Mouse (Mus musculus) kidney, postnatal 25 days (tissue): ENCODE data around the gene Nod2.
"Not testable (repeated sequence)": the region's sequence is repeated elsewhere in the genome, so short reads cannot be mapped to it uniquely, and the experiment has no call there.

Experiments
- DNase-seq, 2 experiments: peaks; one replicate each; pipeline ENCODE4 v3.0.0; 2021; ENCODE audit warnings: mixed read lengths in 2 of 2

Gene Nod2

GRCm38 (mm10) chr8:88633343-88633765 is 13.8 kb upstream of the Nod2 start:
- DNase-seq, result peak; percentile 21 to 72

- no peak for DNase-seq
Observed at GRCm38 (mm10) chr8:88635474-88636397, 11.4 kb upstream of the Nod2 start, which contains the start of gene Snx20. Snx20 (minus strand) TSS chr8:88636128.

GRCm38 (mm10) chr8:88637092-88638000 is 9.8 kb upstream of the Nod2 start:
- no peak for DNase-seq

GRCm38 (mm10) chr8:88638908-88639307 is 8.2 kb upstream of the Nod2 start:
- no peak for DNase-seq

- DNase-seq, result peak in 1 of 2 experiments; percentile 23
Observed at GRCm38 (mm10) chr8:88642734-88643564, 4.2 kb upstream of the Nod2 start.

- DNase-seq, result no peak
Observed at GRCm38 (mm10) chr8:88648322-88648721, 1.2 kb downstream of the Nod2 start.

- no peak for DNase-seq
Observed at GRCm38 (mm10) chr8:88650016-88650708, 3.0 kb downstream of the Nod2 start.

GRCm38 (mm10) chr8:88651122-88651521 is 4.0 kb downstream of the Nod2 start:
- DNase-seq, result not testable (repeated sequence)

GRCm38 (mm10) chr8:88655334-88655733 is 8.2 kb downstream of the Nod2 start:
- no peak for DNase-seq

GRCm38 (mm10) chr8:88659873-88660272 is 12.8 kb downstream of the Nod2 start:
- DNase-seq, result no peak

- DNase-seq, result no peak
Observed at GRCm38 (mm10) chr8:88662401-88662821, 15.3 kb downstream of the Nod2 start.

- DNase-seq, result peak; percentile 79 to 92
Observed at GRCm38 (mm10) chr8:88664121-88664520, 17.0 kb downstream of the Nod2 start.

GRCm38 (mm10) chr8:88664947-88665346 is 17.8 kb downstream of the Nod2 start:
- peak; percentile 72 to 75 for DNase-seq

- DNase-seq, result peak; percentile 32 to 65
Observed at GRCm38 (mm10) chr8:88666435-88666834, 19.3 kb downstream of the Nod2 start.

- DNase-seq, result no peak
Observed at GRCm38 (mm10) chr8:88668400-88669086, 21.4 kb downstream of the Nod2 start.

GRCm38 (mm10) chr8:88670782-88671181 is 23.7 kb downstream of the Nod2 start:
- DNase-seq, result no peak

- DNase-seq, result no peak
Observed at GRCm38 (mm10) chr8:88671575-88671974, 24.5 kb downstream of the Nod2 start.

GRCm38 (mm10) chr8:88673859-88674258 is 26.7 kb downstream of the Nod2 start:
- peak in 1 of 2 experiments; percentile 46 for DNase-seq

- DNase-seq, result no peak
Observed at GRCm38 (mm10) chr8:88675372-88676165, 28.5 kb downstream of the Nod2 start.

- no peak for DNase-seq
Observed at GRCm38 (mm10) chr8:88677071-88677470, 30.0 kb downstream of the Nod2 start.
